Mouse (Mus musculus) MEL (cell line): ENCODE results near the gene Tnfrsf11a.

Experiments
- CTCF ChIP-seq, 3 experiments: IDR thresholded peaks in 2 of 3; conservative IDR thresholded peaks in 1 of 3; 2 replicates each; pipeline ENCODE4 v1.5.1; 2011 to 2012; ENCODE audit warnings: low read length in 3 of 3, low read depth in 2 of 3, mild to moderate bottlenecking in 2 of 3, improper control_type of control experiment in 1 of 3, inconsistent platforms in 1 of 3, mixed read lengths in 1 of 3, moderate library complexity in 1 of 3; ENCODE audit not compliant: control insufficient read depth in 1 of 3, insufficient read depth in 1 of 3, poor library complexity in 1 of 3, severe bottlenecking in 1 of 3
- POLR2A ChIP-seq, 2 experiments: IDR thresholded peaks; 2 replicates each; pipeline ENCODE4 v1.6.1; 2011 to 2012; ENCODE audit warnings: low read length in 2 of 2, mild to moderate bottlenecking in 2 of 2, control low read depth in 1 of 2, improper control_type of control experiment in 1 of 2, low read depth in 1 of 2, moderate library complexity in 1 of 2; ENCODE audit not compliant: control insufficient read depth in 1 of 2, insufficient read depth in 1 of 2, poor library complexity in 1 of 2
- SIN3A ChIP-seq: IDR thresholded peaks from 2 replicates; pipeline ENCODE4 v1.6.1; 2012; ENCODE audit warnings: low read length, improper control_type of control experiment, inconsistent platforms

- TF ChIP-seq CTCF (IDR thresholded peaks at IDR 0.05 in 2 of 3, conservative IDR thresholded peaks at IDR 0.05 in 1 of 3; ENCODE audit: control insufficient read depth in 1 of 3, insufficient read depth in 1 of 3, low read depth in 2 of 3, low read length in 3 of 3, poor library complexity in 1 of 3, severe bottlenecking in 1 of 3) (no peak), SIN3A (no peak), POLR2A (IDR thresholded peaks at IDR 0.05; ENCODE audit: control insufficient read depth in 1 of 2, insufficient read depth in 1 of 2, low read depth in 1 of 2, low read length in 2 of 2, poor library complexity in 1 of 2) (no peak)
These were observed 105.1 kb downstream of the Tnfrsf11a start for GRCm38 (mm10) chr1:105885575-105885974.
